Mouse (Mus musculus) heart, postnatal 4 days (tissue): ENCODE measurements around the gene Golph3. TPM values are rescaled to one million over a fixed set of nuclear protein-coding genes. Genes with fewer than 3 reads are reported as not detected.

Source experiments
- DNase-seq: peaks from one replicate; pipeline ENCODE4 v3.0.0; 2021
- total RNA-seq, 2 experiments: library from RNA; stranded (reverse); gene quantifications; 2 replicates each; pipeline ENCODE4 v1.2.3; 2021

Golph3 gene
- total RNA-seq, 2 experiments from 2014 or later = 88.7 to 89.1 TPM

GRCm38 (mm10) chr15:12388726-12389489, 67.7 kb downstream of the Golph3 start:
- DNase-seq = no peak

GRCm38 (mm10) chr15:12394758-12395157, 73.5 kb downstream of the Golph3 start:
- DNase-seq = no peak

- no peak for DNase-seq
Observed at GRCm38 (mm10) chr15:12397032-12397431, 75.8 kb downstream of the Golph3 start.

Other genes starting within 250 kb of the Golph3 start
- 100 to 1,000 TPM; 109 to 110 TPM for gene Zfr, start 203.6 kb upstream of the Golph3 start, total RNA-seq
- 10 to 100 TPM; 19.6 to 22.4 TPM for gene Mtmr12, start 116.4 kb upstream of the Golph3 start, total RNA-seq
- under 1 TPM in 1 of 2 experiments, not detected in 1; 0.91 TPM for gene 1810049J17Rik, start 449 bp downstream of the Golph3 start, total RNA-seq